Mouse (Mus musculus) bone marrow macrophage, adult 2 months (primary cell): Measurements from ENCODE around the gene Hsf5.

Experiments
- CTCF ChIP-seq: IDR thresholded peaks from 2 replicates; pipeline ENCODE4 v1.5.1; 2012; ENCODE audit warnings: low read depth, mild to moderate bottlenecking, low read length, moderate library complexity
- POLR2A ChIP-seq: IDR thresholded peaks from 2 replicates; pipeline ENCODE4 v1.6.1; 2012; ENCODE audit warnings: mild to moderate bottlenecking, low read depth, low read length, borderline replicate concordance

DNA sequence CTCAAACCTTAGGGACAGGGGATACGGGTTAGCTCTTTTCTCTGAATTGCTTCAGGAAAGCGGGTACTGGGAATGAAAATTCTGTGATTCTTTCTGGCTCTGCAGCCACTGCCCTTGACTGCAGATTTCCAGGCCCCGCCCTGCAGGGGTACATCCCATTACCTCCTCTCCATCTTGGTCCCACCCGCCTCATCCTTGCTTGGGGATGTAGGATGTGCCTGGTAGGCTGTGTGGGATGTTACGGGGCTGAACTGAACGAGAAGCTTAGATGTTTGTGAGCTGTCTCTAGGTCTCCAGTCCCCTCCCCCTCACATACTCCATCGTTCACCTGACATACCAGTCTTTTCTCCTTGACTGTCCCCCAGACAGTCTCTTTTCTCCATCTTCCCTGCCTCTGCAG lies 21.0 kb upstream of the Hsf5 start:
- TF ChIP-seq POLR2A: no peak
- no peak for TF ChIP-seq CTCF
